Mouse (Mus musculus) myocyte (in vitro differentiated cells): Measurements from ENCODE around the gene Mchr1.

Experiments
- E2F4 ChIP-seq: IDR thresholded peaks from one replicate; pipeline ENCODE4 v1.6.1; 2011; ENCODE audit warnings: mild to moderate bottlenecking, control low read depth, moderate library complexity; ENCODE audit not compliant: insufficient read depth
- POLR2A ChIP-seq: IDR thresholded peaks from one replicate; pipeline ENCODE4 v1.6.1; 2011; ENCODE audit warnings: low read depth, mild to moderate bottlenecking, control low read depth, moderate library complexity; ENCODE audit not compliant: insufficient read length
- TCF12 ChIP-seq: IDR thresholded peaks from one replicate; pipeline ENCODE4 v1.6.1; 2011; ENCODE audit warnings: mild to moderate bottlenecking, control low read depth; ENCODE audit not compliant: poor library complexity, insufficient read depth, severe bottlenecking
- USF1 ChIP-seq: IDR thresholded peaks from one replicate; pipeline ENCODE4 v1.6.1; 2011; ENCODE audit warnings: low read depth, mild to moderate bottlenecking, control low read depth, moderate library complexity

GRCm38 (mm10) chr15:81199372-81199959 is 35.8 kb upstream of the Mchr1 start:
- TF ChIP-seq POLR2A (no peak), TCF12 (no peak), USF1 (no peak), E2F4 (no peak)
